Mouse (Mus musculus): ENCODE results near the gene Snta1.

Gene Snta1

GRCm38 (mm10) chr2:154422181-154422580 is 14.3 kb upstream of the Snta1 start:
- in situ Hi-C loops (cut with MboI, MseI), result loop anchor here (25.0 kb wide), 1 partner anchor 115 kb away; the partner anchor contains the start of gene 1700003F12Rik

DNA sequence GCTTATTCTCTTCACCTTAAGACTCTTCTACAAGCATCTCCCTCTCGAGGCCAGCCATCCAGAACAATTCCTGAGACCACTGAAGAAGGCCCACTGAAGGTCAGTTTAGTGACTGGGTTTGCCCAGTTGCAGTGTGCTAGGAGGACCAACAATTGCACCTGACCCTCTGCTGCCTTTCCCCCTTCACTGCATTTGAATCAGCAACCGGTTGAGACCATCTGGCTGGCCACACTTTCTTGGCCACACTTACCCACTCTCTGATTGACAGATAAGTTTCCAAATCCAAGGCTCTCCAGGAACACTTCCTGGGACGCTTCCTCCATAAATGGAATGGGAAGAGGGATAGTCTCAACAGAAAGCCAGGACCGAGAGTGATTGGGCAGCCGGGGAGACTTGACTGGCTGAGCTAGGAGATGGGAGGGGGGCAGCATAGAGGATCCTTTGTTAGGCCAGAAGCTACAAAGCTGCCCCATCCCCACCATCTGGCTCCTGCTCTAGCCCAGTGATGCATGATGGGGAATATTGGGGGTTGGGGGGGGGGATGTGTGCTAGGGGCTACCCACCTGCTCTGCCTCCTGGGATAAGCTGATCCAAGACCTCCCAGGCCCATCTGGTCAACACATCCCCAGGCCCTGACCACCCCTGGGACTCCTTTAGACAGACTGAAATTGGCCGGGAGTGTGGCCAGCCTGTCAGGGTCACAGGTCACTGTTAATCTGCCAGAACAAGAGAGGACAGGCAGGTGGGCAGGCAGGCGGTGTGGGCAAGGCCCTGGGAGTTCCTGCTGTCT is 13.2 kb upstream of the Snta1 start:
- in situ Hi-C loops (cut with MboI, MseI), result loop anchor here (25.0 kb wide), 1 partner anchor 116 kb away; the partner anchor contains the start of gene 1700003F12Rik

GRCm38 (mm10) chr2:154419631-154420515 is 12.0 kb upstream of the Snta1 start:
- in situ Hi-C loops (cut with MboI, MseI), result loop anchor here (25.0 kb wide), 1 partner anchor 117 kb away; the partner anchor contains the start of gene 1700003F12Rik

DNA sequence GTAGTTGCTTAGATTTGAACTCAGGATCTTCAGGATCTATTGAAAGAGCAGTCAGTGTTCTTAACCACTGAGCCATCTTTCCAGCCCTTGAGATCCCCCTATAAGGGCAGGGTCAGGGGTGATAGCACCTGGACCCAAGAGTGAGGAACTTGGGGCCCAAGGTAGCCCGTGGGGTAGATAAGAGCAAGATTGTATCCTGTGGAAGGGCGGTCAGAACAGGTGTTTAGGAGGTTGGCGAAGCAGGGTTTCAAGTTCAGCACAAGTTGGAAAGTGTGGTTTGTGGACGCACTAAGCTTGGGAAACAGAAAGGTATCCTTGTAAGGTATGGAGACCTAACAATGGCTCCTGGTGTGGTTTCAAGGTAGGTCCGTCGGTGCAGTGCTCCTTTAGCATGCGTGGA is 10.1 kb upstream of the Snta1 start:
- in situ Hi-C loops (cut with MboI, MseI), result loop anchor here (25.0 kb wide), 1 partner anchor 119 kb away; the partner anchor contains the start of gene 1700003F12Rik

- in situ Hi-C loops (cut with MboI, MseI), result loop anchor here (25.0 kb wide), 1 partner anchor 120 kb away; the partner anchor contains the start of gene 1700003F12Rik
These were observed 9.2 kb upstream of the Snta1 start for GRCm38 (mm10) chr2:154417107-154417506.

GRCm38 (mm10) chr2:154412018-154412666 is 4.2 kb upstream of the Snta1 start:
- in situ Hi-C loops (cut with MboI, MseI), result loop anchor here (25.0 kb wide), 1 partner anchor 125 kb away; the partner anchor contains the start of gene 1700003F12Rik

DNA sequence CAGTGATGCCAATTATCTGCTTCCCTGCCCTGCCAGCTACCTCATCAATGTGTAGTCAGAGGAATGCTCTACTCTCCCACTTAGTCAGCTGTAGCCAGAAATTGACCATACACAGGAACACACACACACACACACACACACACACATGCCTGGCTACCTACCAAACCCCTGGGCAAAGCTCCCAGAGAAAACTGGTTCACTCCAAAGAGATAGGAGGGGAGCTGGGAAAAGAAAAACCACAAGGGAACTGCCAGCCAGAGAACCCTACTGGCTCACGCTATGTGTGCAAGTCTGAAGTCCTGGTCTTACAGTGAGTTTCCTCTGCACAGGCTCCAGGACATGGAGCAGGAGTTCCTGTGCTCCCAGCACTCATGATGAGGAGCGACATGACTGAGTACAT is 2.5 kb upstream of the Snta1 start:
- in situ Hi-C loops (cut with MboI, MseI), result loop anchor here (25.0 kb wide), 1 partner anchor 127 kb away; the partner anchor contains the start of gene 1700003F12Rik

GRCm38 (mm10) chr2:154407063-154407642 is 746 bp downstream of the Snta1 start:
- in situ Hi-C loops (cut with MboI, MseI), result loop anchor here (25.0 kb wide), 1 partner anchor 130 kb away; the partner anchor contains the start of gene 1700003F12Rik

GRCm38 (mm10) chr2:154405447-154405994 is 2.4 kb downstream of the Snta1 start:
- in situ Hi-C loops (cut with MboI, MseI), result loop anchor here (25.0 kb wide), 1 partner anchor 132 kb away; the partner anchor contains the start of gene 1700003F12Rik

DNA sequence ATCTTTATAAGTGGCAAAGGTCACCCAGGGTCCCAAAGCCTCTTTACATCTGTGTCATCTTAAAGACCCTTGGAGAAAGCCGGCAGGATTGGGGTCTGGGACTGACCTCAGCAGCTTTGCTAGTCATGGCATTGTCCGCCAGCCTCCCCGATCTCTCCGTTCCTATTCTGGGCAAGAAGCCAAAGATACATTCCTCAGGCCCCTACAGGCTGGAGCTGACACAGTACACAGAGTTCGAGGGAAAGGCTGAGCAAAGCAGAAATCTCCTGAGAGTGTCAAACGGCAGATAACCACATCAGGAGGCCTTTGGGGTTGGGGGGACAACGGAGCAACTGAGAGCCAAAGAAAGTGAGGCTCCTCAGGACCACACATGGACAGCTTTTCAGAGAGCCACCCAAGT is 5.1 kb downstream of the Snta1 start:
- in situ Hi-C loops (cut with MboI, MseI), result loop anchor here (25.0 kb wide), 1 partner anchor 134 kb away; the partner anchor contains the start of gene 1700003F12Rik

DNA sequence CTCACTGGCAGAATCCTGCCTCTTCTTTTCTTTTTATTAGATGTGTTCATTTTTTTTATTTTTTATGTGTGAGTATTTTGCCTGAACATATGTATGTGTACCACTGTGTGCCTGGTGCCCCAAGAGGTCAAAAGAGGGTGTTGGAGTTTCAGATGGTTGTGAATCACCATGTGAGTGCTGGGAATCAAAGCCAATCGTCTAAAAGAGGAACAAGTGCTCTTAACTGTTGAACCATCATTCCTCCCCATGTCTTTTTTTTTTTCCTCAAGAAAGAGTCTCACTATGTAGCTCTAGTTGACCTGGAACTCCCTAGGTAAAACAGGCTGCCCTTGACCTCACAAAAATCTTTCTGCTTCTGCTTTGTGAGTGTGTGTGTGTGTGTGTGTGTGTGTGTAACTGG is 5.9 kb downstream of the Snta1 start:
- in situ Hi-C loops (cut with MboI, MseI), result loop anchor here (25.0 kb wide), 1 partner anchor 135 kb away; the partner anchor contains the start of gene 1700003F12Rik

- in situ Hi-C loops (cut with MboI, MseI), result no loop called here
These were observed 8.6 kb downstream of the Snta1 start for GRCm38 (mm10) chr2:154399325-154399724.

DNA sequence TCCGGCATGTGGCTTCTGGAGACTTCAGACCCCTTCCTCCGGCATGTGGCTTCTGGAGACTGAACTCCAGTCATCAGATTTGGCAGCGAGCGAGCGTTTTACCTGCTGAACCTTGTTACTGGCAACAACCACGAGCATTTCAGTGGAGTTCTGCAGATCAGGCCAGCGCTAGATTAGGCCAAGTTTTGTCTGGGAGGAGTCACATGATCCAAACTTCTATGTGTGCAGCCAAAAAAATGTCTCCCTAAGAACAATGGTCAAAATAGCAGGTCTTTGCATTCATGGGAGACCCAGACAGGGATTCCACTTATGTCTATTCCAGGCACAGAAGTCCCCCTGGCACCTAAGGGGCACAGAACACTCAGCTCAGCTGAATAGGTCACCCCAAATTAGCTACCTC is 9.6 kb downstream of the Snta1 start:
- in situ Hi-C loops (cut with MboI, MseI), result no loop called here

DNA sequence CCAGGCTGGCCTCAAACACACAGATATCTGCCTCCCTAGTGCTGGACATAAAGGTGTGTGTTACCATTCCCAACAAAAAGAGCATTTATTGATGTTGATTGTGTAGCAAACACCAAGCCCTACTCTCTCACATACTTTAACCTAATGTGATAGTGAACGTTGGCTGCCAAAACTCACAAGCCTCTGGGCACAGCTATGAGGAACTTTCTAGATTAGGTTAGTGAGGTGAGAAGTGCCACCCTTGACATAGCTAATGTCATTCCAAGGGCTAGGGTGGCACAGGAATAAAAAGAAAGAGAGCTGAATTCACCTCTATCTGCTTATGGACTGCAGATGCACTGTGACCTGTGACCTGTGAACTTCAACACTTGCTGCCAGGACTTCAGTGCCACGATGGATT is 11.4 kb downstream of the Snta1 start:
- in situ Hi-C loops (cut with MboI, MseI), result no loop called here

- in situ Hi-C loops (cut with MboI, MseI), result no loop called here
These were observed 13.3 kb downstream of the Snta1 start for GRCm38 (mm10) chr2:154394602-154395001.

DNA sequence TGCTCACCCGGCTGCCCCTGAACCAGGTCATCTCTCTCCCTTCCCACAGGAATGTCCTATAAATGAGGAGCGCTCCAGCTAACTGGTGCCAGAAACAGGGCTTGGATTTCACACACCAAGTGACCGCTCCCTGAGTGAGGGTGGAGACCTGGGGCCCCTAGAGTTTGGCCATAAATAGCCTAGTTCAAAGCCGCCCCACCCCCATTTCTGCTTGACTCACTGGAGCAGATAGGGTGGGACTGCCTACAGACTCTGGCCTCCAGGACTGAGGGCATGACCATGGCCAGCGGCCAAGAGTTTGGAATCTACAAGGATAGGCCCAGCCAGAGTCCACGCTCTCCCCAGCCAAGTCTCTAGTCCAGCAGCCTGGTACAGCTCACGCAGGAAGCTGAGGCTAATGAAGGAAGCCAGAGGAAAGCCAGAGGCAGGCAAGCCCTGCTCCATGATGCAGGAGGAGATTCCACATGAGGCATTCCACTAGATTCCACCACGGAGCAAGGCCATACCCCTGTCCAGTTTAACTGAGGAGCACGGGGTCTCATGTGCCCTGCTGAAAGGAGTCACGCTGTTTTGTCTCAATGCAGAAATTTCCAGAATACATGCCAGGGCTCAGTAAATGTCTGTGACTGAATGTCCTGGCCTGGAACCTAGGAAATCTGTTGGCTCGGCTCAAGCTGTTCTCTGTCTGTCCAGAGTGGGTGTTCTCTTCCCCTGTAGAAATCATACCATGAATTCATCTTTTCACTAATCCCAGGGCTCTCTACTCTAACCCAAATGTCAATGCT is 17.5 kb downstream of the Snta1 start:
- in situ Hi-C loops (cut with MboI, MseI), result no loop called here

GRCm38 (mm10) chr2:154379103-154379502 is 28.8 kb downstream of the Snta1 start:
- in situ Hi-C loops (cut with MboI, MseI), result no loop called here

DNA sequence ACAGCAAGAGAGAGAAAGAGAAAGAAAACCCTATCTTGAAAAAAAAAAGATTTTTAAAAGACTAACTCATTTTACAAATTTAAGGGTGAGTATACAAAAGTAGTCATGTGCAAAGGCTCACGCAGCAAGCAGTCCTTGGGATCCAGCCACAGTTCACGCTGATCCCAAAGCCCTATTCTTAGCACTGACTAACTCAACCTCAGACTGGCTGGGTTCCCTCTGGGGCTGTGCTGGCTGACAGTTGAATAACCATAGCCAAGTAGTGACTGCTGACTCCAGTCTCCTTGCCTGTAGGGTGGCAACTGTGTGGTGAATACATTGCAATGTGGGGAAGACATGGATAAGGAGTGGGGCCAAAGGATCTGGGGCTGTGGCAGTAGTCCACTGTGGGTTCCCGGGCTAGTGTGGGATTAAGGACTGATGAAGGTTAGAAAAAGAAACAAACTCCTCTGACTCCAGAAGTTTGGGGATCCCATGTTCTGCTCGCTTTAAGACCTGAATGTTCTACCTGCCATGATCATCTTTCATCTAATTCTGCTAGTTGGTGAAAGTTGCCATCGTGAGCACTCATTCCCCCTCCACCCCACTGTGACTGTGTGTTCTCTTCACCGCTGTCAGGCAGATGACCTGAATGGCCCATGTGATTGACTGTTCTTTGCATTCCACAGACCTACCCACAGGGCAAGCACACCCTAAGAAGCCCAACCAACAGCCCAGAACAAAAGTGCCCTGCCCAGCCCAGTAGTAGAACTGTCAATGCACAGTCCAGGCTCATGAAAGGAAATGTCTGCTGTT is 32.9 kb downstream of the Snta1 start:
- in situ Hi-C loops (cut with MboI, MseI), result no loop called here

Measured in T-helper 1 cell (primary cell).